Mouse (Mus musculus): Measurements from ENCODE around the gene Vti1a.

Gene Vti1a

DNA sequence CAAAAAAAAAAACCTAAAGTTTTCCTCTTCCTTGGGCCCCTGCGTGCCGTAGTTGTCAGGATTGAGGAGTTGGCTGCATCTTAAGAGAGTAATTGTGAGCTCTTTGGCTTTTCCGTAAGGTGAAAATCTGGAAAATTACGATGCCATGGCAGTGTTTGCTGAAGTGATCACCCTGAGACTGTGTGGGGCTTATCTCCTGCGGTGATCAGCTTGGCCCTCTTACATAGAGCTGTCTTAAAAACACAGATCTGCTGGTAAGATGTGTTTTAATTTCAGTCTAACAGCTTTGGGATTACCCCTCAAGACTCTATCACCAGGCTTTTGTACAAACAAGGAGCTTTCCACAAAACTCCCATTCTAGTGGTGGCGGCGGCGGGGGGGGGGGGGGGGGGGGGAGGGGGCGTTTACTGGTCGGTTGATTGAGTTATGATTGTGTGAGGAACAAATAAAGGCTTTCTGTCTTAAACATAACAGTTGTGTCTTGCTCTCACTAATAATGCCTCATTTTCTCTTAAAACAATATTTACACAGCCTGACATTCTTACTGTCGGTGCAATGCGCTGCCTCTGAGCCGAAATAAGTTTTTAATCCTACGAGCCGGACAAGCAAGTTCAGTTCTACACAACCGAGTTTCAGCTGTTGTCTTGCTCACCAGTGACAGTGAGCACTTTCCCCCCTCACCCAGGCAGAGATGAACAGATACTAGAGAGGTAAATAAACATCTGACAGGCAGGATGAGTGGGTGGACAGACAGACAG lies 267.0 kb downstream of the Vti1a start:
- in situ Hi-C loops (cut with MboI, MseI): no loop called here

DNA sequence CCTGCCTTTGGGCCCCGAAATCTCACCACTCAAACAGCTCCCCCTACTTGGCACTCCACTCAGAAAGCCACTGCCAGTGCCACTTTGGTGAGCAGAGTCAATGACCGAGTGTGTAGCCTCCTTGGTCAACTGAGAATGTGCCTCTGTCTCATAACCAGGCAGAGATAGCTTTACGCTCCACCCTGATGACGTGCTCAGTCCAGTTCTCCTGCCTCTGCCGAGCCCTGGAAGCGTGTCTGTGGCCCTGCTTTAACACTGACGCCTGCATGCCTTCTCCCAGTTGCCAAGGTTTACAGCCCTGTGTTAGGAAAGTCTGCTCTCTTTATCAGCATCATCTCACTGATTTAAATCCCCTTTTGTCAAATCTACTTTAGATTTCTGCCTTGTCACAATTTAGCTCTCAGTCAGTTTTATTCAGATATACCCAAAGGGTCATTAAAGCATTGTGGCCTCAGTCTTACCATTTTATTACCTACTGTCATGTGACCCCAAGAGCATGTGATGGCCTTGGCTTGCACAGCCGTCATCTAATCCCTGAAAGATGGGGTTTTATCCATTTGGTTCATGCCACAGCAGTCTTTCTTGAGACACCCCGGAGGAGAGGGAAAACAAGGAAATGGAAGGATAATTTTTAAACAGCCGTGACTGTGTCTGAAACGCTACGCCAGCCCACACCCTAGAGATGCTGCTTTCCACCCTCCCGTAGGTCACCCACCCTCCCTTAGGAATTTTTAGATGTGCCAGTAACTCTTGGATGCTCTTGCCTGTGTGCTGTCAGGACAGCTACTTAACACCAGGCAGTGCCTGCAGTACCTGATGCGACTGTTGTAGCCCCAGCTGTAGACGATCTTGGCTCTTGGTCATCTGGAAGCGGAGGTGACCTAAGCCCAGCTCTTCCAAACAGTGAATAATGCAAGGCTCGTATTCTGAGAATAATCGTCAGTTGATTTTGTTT lies 269.5 kb downstream of the Vti1a start:
- in situ Hi-C loops (cut with MboI, MseI): no loop called here

DNA sequence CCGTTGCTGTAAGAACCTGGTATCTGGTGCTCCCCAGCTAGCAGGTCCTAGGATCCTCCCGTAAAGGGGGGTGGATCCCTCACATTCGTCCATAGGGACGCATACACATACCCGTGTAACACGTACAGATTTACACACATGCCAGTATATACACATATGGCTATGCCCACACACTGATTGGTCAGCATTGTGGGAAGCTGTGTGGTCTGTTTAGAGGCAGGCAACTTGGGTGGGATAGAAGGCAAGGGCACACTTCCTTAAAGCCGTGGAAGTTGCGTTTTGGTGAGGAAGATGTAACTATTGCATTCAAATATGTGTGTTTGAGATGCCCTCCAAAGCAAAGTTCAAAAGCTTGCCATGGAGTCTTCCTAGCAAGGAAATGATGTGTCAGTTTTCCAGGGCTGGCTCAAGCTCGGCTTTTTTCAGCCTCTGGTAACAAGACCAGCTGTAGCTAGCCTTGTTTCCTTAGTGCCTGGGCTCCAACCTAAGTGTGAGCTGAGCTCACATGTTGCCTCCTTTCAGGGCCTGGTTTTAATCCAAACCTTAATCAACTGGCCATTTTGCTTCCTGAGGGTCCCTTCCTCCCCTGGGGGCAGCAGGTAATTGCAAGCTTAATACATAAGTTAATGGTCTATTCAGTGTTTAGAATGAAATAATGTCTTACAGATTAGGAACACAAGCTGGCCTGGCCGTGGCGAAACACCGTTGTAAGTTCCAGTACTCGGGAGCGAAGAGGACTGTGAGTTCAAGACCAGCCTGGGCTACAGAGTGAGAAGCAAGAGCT lies 271.7 kb downstream of the Vti1a start:
- in situ Hi-C loops (cut with MboI, MseI): no loop called here

DNA sequence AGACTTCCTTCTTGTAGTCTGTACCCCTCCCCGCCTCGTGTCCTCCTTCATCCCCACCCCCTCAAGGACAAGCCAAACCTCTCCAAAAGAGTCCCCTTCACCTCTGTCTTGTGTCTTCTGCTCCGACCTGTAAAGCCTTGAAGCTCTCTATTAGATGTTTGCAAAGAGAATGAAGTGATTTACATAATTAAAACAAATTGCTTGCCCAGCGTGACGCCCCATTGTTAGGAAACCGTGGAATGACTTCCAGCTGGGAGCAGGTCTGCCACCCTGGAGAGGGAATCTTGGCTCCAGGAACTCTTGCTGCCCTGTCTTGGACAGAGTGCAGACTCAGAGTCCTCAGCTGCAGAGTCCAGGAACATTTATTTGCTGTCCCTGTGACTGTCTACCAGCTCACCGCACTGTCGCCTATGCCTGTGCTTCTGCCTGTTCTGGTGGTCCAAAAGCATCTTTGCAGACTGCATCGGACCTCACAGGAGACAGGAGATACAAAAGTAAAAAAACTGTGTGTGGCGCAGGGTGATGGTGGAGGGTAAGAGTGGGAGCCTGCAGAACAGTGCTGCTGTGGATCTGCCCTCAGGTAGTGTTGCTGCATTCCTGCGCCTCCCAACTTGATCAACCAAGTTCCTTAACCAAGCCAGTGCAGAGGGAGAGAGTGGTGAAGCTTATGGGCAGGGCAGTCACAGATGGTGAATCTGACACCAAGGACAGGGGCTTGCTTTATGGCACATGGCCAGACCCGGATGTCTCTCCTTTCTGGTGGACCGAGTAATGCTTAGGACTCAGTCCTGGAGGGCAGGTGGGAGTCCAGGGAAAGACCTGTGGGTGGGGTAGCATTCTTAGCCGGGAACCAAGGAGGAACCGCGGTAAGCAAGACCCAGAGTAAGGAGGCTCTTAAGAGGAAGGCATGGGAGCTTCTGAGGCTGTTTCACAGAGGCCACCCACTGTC lies 273.1 kb downstream of the Vti1a start:
- in situ Hi-C loops (cut with MboI, MseI): no loop called here

DNA sequence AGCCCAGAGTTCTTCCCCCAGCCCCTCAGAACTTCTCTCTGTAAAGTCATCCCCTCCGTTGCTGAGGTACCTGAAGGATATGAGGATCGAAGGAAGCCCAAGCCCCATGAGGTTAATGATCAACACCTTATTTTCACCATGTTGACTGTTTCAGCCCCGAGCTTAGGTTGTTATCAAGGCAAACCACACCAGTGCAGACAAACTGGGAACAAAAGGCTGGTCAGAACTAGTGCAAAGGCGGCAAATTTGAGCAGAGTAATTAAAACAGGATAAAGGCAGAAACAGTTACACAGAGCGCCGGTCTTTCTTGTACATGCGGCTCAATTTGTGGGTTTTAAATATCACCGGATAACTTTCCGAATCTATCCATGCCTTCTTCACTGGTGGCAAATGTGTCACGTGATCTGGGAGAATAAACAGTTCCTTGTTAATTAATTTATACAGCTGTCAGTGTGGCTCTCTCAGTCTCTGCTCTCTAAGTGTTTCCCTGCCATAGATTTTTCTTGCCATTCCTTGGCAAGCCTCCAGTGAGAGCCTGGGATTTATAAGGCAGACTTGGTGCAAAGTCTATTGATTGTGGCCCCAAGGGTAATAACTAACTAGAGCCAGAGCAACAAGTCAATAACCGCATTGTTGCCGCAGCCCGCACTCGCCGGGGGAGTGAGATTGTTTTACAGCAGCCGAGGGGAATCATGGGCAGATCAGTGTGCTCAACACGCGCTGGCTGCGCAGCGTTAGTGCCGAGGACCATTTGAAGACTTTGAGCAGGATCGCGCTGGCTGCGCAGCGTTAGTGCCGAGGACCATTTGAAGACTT lies 277.0 kb downstream of the Vti1a start:
- in situ Hi-C loops (cut with MboI, MseI): no loop called here

DNA sequence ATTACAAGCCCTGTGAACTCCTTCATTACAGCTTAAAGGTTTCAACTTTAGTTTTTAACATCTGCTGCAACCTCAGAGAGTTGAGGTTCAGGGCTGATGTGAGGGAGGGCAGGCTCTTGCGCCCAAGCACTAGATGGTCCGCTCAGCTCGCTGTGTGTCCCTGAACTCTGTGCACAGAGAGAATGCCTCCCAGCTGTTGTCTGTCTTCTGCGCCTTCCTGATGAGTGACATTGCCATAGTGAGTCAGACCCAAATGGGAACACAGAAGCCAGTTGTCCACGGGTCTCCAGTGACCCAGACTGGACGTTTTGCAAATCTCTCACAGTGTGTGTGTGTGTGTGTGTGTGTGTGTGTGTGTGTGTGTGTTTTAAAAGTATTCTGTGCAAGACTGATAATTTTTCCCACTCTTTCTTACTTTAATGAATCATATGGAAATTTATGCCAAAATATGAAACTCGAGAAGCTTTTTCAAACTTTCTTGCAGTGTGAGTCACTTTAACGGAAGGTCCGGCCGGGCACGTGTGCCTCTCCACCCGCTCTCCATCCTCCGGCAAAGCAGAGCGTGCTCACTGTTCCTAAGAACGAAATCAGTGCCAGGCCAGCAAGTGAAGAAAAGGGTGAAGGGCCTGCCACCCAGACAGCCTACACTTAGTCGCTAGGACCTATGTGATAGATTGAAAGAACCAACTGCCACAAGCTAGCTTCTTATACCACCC lies 277.8 kb downstream of the Vti1a start:
- in situ Hi-C loops (cut with MboI, MseI): no loop called here

DNA sequence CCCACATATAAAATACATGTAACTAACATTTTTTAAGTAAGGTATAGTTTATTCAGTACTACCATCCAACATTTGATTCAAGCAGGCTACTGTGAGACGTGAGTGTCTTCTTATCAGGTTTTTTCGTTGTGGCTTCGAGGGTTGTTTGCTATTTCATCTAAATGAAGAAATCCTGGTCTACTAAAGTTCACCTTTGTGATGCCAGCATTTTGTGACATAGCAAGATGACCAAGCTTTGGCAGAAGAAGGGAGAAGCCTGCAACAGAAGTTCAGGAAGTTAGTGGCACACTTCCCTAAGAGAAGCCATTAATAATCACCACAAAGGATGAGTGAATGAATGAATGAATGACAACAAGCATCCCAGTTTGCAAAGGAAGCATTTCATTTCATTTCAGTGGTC lies 278.4 kb downstream of the Vti1a start:
- in situ Hi-C loops (cut with MboI, MseI): no loop called here

DNA sequence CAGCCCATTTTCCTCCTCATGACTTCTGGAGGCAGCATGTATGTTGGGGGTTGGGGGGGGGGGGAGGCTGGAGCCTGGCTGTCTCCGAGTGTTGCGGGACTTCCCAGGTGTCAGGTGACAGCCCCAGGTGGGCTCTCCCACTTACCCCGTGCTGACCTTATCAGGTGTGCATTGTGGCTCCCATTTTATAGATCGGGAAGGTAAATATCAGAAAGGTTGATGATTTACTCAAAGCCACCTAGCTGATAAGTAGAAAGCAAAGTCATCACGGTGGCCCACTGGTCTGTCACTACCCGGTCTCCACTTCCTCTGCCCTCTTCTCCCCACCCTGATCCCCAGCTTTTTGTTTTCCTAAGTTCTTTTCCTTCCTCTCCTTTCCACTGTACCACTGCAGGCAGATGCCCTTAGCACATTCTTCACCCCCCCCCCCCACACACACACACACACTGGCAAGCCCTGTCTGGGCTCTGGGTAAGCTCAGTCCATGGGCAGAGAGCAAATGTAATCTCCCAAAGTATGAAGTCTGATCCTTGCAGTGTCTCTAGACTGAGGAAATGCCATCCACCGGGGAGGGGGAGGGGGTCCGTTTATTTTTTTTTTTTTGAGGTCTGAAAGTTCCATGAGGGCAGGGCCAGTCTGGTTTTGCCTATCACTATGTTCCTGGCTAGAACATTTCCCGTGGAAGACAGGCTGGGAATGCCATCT lies 280.0 kb downstream of the Vti1a start:
- in situ Hi-C loops (cut with MboI, MseI): no loop called here

DNA sequence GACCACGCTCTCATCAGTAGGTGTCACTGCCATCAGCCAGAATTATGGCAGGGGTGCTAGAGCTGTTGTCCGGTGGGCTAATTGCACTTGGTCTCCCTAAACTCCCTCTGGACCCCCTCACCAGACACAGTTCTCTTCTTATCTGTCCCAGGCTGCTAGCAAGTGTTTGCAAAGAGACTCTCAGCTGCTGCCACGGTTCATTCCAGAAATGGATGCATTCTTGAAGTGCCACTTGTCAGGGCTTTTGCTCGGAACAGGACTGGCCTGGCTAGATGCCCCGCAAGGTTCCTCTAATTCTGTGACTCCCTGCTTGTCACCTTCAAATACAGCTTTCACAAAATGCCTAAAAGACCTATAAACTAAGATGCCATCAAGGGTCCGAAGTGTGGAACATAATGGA lies 280.7 kb downstream of the Vti1a start:
- in situ Hi-C loops (cut with MboI, MseI): no loop called here

DNA sequence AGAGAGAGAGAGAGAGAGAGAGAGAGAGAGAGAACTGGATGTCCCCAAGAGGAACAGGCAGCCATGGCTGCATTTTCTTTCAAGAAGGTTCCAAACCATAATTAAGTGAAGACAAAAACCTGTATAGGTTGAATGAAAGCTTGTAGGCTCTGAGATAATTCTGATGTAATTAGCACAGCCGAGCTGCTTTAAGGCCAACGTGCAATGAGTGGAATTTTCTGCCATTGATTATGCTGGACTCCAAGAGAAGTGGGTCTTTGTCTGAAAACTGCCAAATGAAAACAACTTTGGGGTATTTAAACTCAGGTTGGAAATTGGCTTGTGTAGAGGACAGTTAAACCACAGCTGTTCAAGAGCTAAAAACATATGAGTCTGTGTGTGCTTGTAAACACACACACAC lies 281.2 kb downstream of the Vti1a start:
- in situ Hi-C loops (cut with MboI, MseI): no loop called here

DNA sequence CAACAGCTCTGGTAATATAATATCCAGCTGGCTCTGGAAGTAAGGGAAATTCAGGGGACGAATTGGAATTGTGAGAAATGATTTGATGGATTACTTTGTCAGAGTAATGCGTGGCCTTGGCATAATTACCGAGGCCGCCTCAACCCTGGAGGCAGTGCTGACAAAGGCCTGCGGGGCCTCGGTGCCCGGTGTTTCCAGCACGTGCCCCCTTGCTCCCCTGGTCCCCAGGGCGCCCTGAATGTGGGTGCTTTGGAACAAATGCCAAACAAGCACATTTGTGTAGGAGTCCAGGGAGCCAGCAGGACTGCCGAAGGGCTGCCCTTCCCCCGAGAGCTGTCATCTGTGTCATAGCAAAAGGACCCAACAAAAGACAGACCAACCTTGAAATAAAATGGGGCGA lies 281.9 kb downstream of the Vti1a start:
- in situ Hi-C loops (cut with MboI, MseI): no loop called here

DNA sequence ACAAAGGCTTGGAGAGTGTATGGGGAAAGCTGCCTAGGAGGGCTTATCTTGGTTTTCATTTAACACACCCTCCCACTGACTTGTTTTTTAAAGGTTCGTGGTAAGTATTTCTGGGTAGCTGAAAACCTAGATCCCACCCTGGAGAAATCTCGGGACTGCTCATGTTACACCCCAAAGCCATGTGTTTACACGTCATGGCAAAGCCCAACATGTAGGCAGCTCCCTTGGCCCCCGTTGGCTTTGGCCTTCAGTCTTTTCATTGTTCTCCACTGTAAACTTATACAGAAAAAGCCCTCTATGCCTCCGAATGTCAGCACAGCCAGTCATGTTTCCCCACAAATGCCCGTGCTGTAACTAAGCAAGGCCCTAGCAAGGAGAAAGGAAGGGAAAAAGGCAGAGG lies 283.0 kb downstream of the Vti1a start:
- in situ Hi-C loops (cut with MboI, MseI): no loop called here

DNA sequence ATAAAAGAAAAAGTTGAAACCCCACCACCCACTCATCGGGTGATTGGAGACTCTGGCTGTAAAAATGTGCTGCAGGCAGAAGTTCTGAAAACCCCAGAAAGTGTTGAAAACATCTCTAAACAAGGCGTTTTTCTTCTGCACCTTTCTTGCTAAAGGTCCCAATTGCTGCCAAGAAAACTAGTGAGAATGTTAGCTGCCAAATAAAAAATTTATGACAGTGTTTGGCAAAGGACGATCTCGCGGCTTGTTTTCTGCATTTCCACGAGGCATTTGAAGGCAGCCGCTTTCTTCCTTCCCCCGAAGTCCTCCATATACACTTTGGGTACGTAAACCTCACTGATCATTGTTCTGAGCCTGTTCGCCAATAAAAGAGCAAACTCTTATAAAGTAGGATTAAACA lies 291.6 kb downstream of the Vti1a start:
- in situ Hi-C loops (cut with MboI, MseI): loop anchor here (25.0 kb wide), 1 partner anchor 1445 kb away; no protein-coding TSS in a partner anchor

DNA sequence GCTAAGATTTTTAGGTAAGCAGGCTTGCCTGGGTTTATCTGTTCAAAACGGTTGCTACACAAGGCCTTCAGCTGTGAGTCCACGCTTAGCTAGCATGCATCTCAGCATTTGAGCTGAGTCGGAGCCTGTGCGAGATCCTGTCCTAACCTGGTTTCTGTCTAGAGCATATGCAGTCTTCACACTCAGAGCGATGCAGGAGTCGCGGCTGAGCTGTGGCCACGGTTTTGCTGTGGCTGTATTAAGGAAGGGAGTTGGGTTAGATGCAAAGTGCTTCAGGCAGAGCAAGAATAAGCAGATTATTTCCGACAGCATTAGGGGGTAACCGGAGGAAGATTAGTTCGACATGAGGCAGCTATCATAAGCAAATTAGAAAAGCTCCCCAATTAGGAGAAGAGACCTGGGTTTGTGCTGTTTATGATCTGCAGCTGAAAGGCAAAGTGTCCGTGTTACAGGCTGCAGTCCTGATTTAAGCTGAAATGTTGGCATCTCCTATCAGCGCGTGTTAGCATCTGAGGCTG lies 292.8 kb downstream of the Vti1a start:
- in situ Hi-C loops (cut with MboI, MseI): loop anchor here (25.0 kb wide), 1 partner anchor 1447 kb away; no protein-coding TSS in a partner anchor

DNA sequence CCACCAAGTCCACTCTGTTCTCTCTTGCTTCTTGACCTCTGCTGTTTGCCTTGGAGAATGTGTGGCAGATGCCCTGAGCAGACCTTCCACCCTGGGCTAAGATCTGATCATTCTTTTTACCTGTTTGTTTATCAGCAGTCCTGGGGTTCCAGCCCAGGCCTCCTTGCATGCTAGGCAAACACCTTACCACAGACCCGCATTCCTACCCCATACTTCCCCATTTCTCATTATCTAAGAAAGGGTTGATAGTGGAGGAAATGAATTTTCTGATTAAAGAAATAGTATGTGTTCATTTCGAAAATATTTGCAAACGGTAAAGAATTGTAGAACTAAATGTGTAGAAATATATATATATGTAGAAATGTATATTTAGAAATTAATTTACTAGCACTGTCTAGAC lies 293.7 kb downstream of the Vti1a start:
- in situ Hi-C loops (cut with MboI, MseI): loop anchor here (10.0 to 25.0 kb wide), 2 partner anchors 665 to 1448 kb away; no protein-coding TSS in a partner anchor

DNA sequence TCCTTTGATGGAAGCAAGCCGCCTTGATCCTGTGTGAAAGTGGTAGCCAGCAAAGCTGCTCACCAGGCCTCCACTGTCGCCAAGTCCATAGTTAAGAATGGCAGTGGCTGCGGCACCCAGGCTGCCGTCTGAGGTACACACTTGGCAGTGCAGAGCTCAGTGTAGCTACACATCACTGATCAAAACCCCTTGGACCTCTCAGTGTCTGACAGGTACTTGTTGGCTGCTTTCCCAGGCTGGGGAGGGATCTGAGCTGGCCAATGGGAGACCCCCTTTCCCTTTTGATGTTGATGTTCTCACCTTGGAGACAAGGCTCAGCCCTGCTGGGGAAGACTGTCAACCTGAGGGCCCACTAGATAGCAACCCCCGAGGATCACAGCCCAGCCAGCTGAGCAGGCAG lies 299.6 kb downstream of the Vti1a start:
- in situ Hi-C loops (cut with MboI, MseI): loop anchor here (10.0 to 25.0 kb wide), 2 partner anchors 659 to 1453 kb away; no protein-coding TSS in a partner anchor

DNA sequence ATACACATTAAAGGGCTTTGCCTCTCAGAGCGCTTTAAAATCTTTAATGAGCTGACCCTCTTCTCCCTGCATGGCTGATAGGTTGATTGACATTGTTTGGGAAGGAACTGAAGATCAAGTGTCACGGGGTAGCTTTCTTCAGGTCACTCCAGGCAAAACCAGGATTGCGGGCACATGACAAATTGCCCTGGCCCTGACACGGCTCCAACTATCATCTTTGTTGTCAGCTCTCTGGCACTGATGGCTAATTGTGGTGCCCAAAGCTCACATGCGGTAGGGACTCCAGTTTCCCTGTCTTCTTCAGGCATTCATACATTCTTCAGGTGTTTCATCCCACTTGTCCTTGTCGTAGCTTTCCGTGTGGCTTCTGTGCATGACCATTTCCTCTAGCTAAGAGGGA lies 300.2 kb downstream of the Vti1a start:
- in situ Hi-C loops (cut with MboI, MseI): loop anchor here (10.0 to 25.0 kb wide), 2 partner anchors 659 to 1454 kb away; no protein-coding TSS in a partner anchor

DNA sequence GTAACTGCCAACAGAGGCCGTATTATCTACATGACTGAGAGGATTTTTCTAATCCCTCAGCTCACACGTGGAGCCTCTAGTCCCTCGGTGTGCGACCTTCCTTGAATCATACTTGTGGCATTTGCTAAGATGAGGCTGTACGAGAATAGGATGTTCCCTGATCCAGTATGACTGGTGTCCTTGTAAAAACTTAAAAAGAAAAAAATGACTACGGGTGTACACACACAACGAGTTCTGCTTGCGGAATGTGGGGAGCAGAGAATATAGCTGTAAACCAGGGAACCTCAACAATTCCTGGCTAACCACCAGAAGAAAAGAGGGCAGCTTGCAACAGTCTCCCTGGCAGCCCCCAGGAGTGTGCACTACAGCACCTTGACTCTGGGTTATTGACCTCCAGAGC lies 300.8 kb downstream of the Vti1a start:
- in situ Hi-C loops (cut with MboI, MseI): loop anchor here (10.0 to 25.0 kb wide), 2 partner anchors 658 to 1455 kb away; no protein-coding TSS in a partner anchor
